Comparison of ENCODE assay signal across 10 mouse cellular contexts in the genomic region with DNA sequence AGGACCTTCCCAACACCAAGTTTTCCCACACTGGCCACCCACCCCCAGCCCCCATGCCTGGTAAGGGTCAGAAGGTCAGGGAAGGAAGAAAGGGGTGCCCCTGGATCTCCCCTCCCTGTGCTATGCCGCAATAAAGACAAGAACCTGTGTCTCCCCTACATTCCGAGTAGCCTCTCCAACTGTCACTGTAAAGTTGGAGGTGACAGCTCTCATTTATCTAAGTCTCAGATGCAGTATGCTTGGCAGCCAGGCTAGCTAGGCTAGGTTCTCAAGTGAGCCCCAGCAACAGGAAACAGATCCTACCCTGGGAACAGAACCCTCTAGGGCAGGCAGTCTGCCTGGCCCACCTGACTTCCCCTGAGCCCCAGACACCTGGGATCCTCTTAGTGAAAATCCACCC. TPM values are rescaled to one million over a fixed set of nuclear protein-coding genes. Genes with fewer than 3 reads are reported as not detected.
A peak's percentile ranks its signal among the peaks of the same experiment; 100 is the strongest.
DNase-seq lines count a peak whose midpoint lies in the region; ATAC-seq and TF ChIP-seq lines count a peak whose summit lies in the region.
"Had no signal": no experiment of that assay in that cellular context is flagged by ENCODE, and none has a peak within 500 bp of the region (broad histone marks: within the 10 kb centered on the region; RNA-seq: fewer than 3 reads in every experiment).

No protein-coding gene starts in this region.

- no peak for TF ChIP-seq EP300 in heart, postnatal 0 days (IDR thresholded peaks at IDR 0.05; ENCODE audit: low read depth)

- WGBS in heart, postnatal 0 days: 73% methylated on average over 2 of the region's 2 CpGs
- 36% methylated on average over 2 of the region's 2 CpGs for WGBS in midbrain, embryonic 10.5 days
- WGBS in midbrain, postnatal 0 days: 45% methylated on average over 2 of the region's 2 CpGs
- WGBS in intestine, embryonic 15.5 days: 46% methylated on average over 2 of the region's 2 CpGs
- WGBS in stomach, embryonic 14.5 days: 54% methylated on average over 2 of the region's 2 CpGs

- DNase-seq in heart, postnatal 0 days (ENCODE audit: low spot score): no peak
- DNase-seq in heart, postnatal 10 days: no peak
- no peak for DNase-seq in midbrain, embryonic 10.5 days (ENCODE audit: low spot score)
- DNase-seq in midbrain, postnatal 0 days (ENCODE audit: low spot score): no peak
- no peak for DNase-seq in urinary bladder, postnatal 25 days (ENCODE audit: low spot score)
- DNase-seq: cerebellum, adult 2 months; retina, postnatal 1 day had no signal

- TF ChIP-seq CTCF in heart, postnatal 0 days (IDR thresholded peaks at IDR 0.05; ENCODE audit: low read depth): no peak
- TF ChIP-seq CTCF in midbrain, postnatal 0 days (IDR thresholded peaks at IDR 0.05): no peak

- no peak for ATAC-seq in heart, postnatal 0 days (ENCODE audit: insufficient read depth, low read depth)
- no peak for ATAC-seq in midbrain, postnatal 0 days (ENCODE audit: low FRiP score)
- ATAC-seq in intestine, embryonic 15.5 days: no peak
- no peak for ATAC-seq in stomach, embryonic 14.5 days (ENCODE audit: insufficient number of reproducible peaks, insufficient read depth, low FRiP score, low read depth)
- ATAC-seq in megakaryocyte, adult 5-6 weeks (ENCODE audit: poor library complexity, severe bottlenecking): no peak

- H3K4me3 ChIP-seq in heart, postnatal 0 days (ENCODE audit: low read depth, low read length): peak overlapping the region; percentile 79; the same call in 1 of the 2 replicates
- H3K4me3 ChIP-seq in midbrain, embryonic 10.5 days: peak overlapping the region; percentile 95
- no peak overlapping the region for H3K4me3 ChIP-seq in midbrain, postnatal 0 days (ENCODE audit: low read depth, low read length)
- no peak overlapping the region for H3K4me3 ChIP-seq in intestine, embryonic 15.5 days (replicated peaks)
- H3K4me3 ChIP-seq in stomach, embryonic 14.5 days (ENCODE audit: low read depth, low read length): no peak overlapping the region

- H3K9me3 ChIP-seq in heart, postnatal 0 days (replicated peaks; ENCODE audit: control insufficient read depth, low read length): no peaks in the 10 kb centered on the region
- H3K9me3 ChIP-seq in midbrain, embryonic 10.5 days (replicated peaks): no peaks in the 10 kb centered on the region
- no peaks in the 10 kb centered on the region for H3K9me3 ChIP-seq in midbrain, postnatal 0 days (ENCODE audit: low read length)
- H3K9me3 ChIP-seq in intestine, embryonic 15.5 days: no peaks in the 10 kb centered on the region
- H3K9me3 ChIP-seq in stomach, embryonic 14.5 days (ENCODE audit: control insufficient read depth, low read depth, low read length): no peaks in the 10 kb centered on the region

- no peaks in the 10 kb centered on the region for H3K36me3 ChIP-seq in heart, postnatal 0 days (replicated peaks; ENCODE audit: control insufficient read depth, insufficient read depth, low read length)
- H3K36me3 ChIP-seq in midbrain, embryonic 10.5 days: peaks cover 11% of the 10 kb centered on the region
- H3K36me3 ChIP-seq in midbrain, postnatal 0 days (ENCODE audit: insufficient read depth, low read length): no peaks in the 10 kb centered on the region
- H3K36me3 ChIP-seq in intestine, embryonic 15.5 days: no peaks in the 10 kb centered on the region
- no peaks in the 10 kb centered on the region for H3K36me3 ChIP-seq in stomach, embryonic 14.5 days (ENCODE audit: control insufficient read depth, insufficient read depth, low read length)

- peaks cover 18% of the 10 kb centered on the region; the same call in 1 of the 2 replicates for H3K4me1 ChIP-seq in heart, postnatal 0 days (ENCODE audit: control insufficient read depth, insufficient read depth)
- H3K4me1 ChIP-seq in midbrain, embryonic 10.5 days: peaks cover 75% of the 10 kb centered on the region
- H3K4me1 ChIP-seq in midbrain, postnatal 0 days (ENCODE audit: insufficient read depth, low read length): peaks cover 11% of the 10 kb centered on the region; the same call in 1 of the 2 replicates
- peaks cover 46% of the 10 kb centered on the region for H3K4me1 ChIP-seq in intestine, embryonic 15.5 days (replicated peaks)
- H3K4me1 ChIP-seq in stomach, embryonic 14.5 days (ENCODE audit: control insufficient read depth, insufficient read depth, low read length): peaks cover 42% of the 10 kb centered on the region

- H3K27ac ChIP-seq in heart, postnatal 0 days (ENCODE audit: low read depth): peak overlapping the region; percentile 2; the same call in 1 of the 2 replicates
- peak overlapping the region; percentile 61 for H3K27ac ChIP-seq in midbrain, embryonic 10.5 days (replicated peaks)
- no peak overlapping the region for H3K27ac ChIP-seq in midbrain, postnatal 0 days (ENCODE audit: low read depth, low read length)
- H3K27ac ChIP-seq in intestine, embryonic 15.5 days: peak overlapping the region; percentile 63
- 0 out of 2 replicates have a peak overlapping the region, but pooled peaks have one; percentile 2 for H3K27ac ChIP-seq in stomach, embryonic 14.5 days (ENCODE audit: low read length)

- H3K27me3 ChIP-seq in heart, postnatal 0 days (ENCODE audit: control insufficient read depth, insufficient read depth, low read length): peaks cover 12% of the 10 kb centered on the region; the same call in 1 of the 2 replicates
- no peaks in the 10 kb centered on the region; the same call in none of the 2 replicates for H3K27me3 ChIP-seq in midbrain, embryonic 10.5 days (ENCODE audit: low read depth, poor library complexity, severe bottlenecking)
- H3K27me3 ChIP-seq in midbrain, postnatal 0 days (ENCODE audit: insufficient read depth, low read length): no peaks in the 10 kb centered on the region
- no peaks in the 10 kb centered on the region for H3K27me3 ChIP-seq in intestine, embryonic 15.5 days (replicated peaks)
- H3K27me3 ChIP-seq in stomach, embryonic 14.5 days (ENCODE audit: control insufficient read depth, insufficient read depth, low read length): no peaks in the 10 kb centered on the region

- H3K4me2 ChIP-seq in heart, postnatal 0 days (ENCODE audit: low read depth, low read length): peak overlapping the region; percentile 98
- no peak overlapping the region for H3K4me2 ChIP-seq in midbrain, postnatal 0 days (ENCODE audit: low read depth, low read length, poor library complexity, severe bottlenecking)
- H3K4me2 ChIP-seq in intestine, embryonic 15.5 days (replicated peaks): peak overlapping the region; percentile 37
- H3K4me2 ChIP-seq in stomach, embryonic 14.5 days (replicated peaks; ENCODE audit: low read depth, low read length): no peak overlapping the region

- intact Hi-C loops in heart, postnatal 10 days (cut with DNase I): loop anchor here (5.0 kb wide), 1 partner anchor 166 kb away; no protein-coding TSS in a partner anchor

- H3K9ac ChIP-seq in heart, postnatal 0 days (replicated peaks; ENCODE audit: low read depth, low read length): no peak overlapping the region
- no peak overlapping the region for H3K9ac ChIP-seq in midbrain, postnatal 0 days (replicated peaks; ENCODE audit: low read length, poor library complexity, severe bottlenecking)
- H3K9ac ChIP-seq in intestine, embryonic 15.5 days: peak overlapping the region; percentile 12; the same call in 1 of the 2 replicates
- no peak overlapping the region for H3K9ac ChIP-seq in stomach, embryonic 14.5 days (replicated peaks; ENCODE audit: low read depth, low read length)

RNA-seq across cellular contexts. Expression of a gene that starts 3.1 kb away (rescaled TPM):
- total RNA-seq in heart, postnatal 0 days (2014; rRNA removed; ENCODE audit: low replicate concordance): 8.5 and 17.9 TPM in 2 replicates
- polyA plus RNA-seq in heart, postnatal 0 days (2015; fragmentation: Nextera tagmentation; extraction: Ambion mirVana): 3.0 and 3.3 TPM in 2 replicates
- 10 to 100 TPM; 29.6 to 33.4 TPM for total RNA-seq in heart, postnatal 10 days (2021)
- 28.5 and 32.0 TPM in 2 replicates for polyA plus RNA-seq in midbrain, embryonic 10.5 days (2016; fragmentation: Nextera tagmentation; extraction: Ambion mirVana)
- total RNA-seq in midbrain, postnatal 0 days (2014; rRNA removed): 16.5 and 17.3 TPM in 2 replicates
- 3.3 and 4.7 TPM in 2 replicates for polyA plus RNA-seq in midbrain, postnatal 0 days (2015; fragmentation: Nextera tagmentation; extraction: Ambion mirVana)
- polyA plus RNA-seq in intestine, embryonic 15.5 days (2015; fragmentation: Nextera tagmentation; extraction: Ambion mirVana): 9.0 and 11.4 TPM in 2 replicates
- 8.2 and 8.5 TPM in 2 replicates for polyA plus RNA-seq in stomach, embryonic 14.5 days (2014; fragmentation: Nextera tagmentation; extraction: Ambion mirVana)
- total RNA-seq in megakaryocyte, adult 5-6 weeks (2015): 0.76 and 1.3 TPM in 2 replicates
- total RNA-seq in megakaryocyte, adult 5-6 weeks (2017): 0.24 and 0.70 TPM in 2 replicates

RNA-seq across cellular contexts. Expression of a gene that starts 57.7 kb away (rescaled TPM):
- total RNA-seq in heart, postnatal 0 days (2014; rRNA removed; ENCODE audit: low replicate concordance): 0.31 and 1.3 TPM in 2 replicates
- polyA plus RNA-seq in heart, postnatal 0 days (2015; fragmentation: Nextera tagmentation; extraction: Ambion mirVana): 0.41 and 0.97 TPM in 2 replicates
- 1 to 10 TPM in 1 of 2 experiments, under 1 TPM in 1; 0.82 to 1.1 TPM for total RNA-seq in heart, postnatal 10 days (2021)
- polyA plus RNA-seq in midbrain, embryonic 10.5 days (2016; fragmentation: Nextera tagmentation; extraction: Ambion mirVana): 3.4 and 3.9 TPM in 2 replicates
- total RNA-seq in midbrain, postnatal 0 days (2014; rRNA removed): 49.8 and 52.0 TPM in 2 replicates
- polyA plus RNA-seq in midbrain, postnatal 0 days (2015; fragmentation: Nextera tagmentation; extraction: Ambion mirVana): 34.5 and 37.2 TPM in 2 replicates
- 3.3 and 3.5 TPM in 2 replicates for polyA plus RNA-seq in intestine, embryonic 15.5 days (2015; fragmentation: Nextera tagmentation; extraction: Ambion mirVana)
- 4.9 and 5.6 TPM in 2 replicates for polyA plus RNA-seq in stomach, embryonic 14.5 days (2014; fragmentation: Nextera tagmentation; extraction: Ambion mirVana)
- not detected in 2 replicates for total RNA-seq in megakaryocyte, adult 5-6 weeks (2015)
- total RNA-seq in megakaryocyte, adult 5-6 weeks (2017): not detected in 2 replicates

Comparison
In these comparisons a context has a peak if more than half of its experiments do, and no peak if none do; other contexts are left out.
1. H3K4me3 ChIP-seq: peak in heart, postnatal 0 days (single experiment) and midbrain, embryonic 10.5 days (single experiment); none in midbrain, postnatal 0 days (single experiment), intestine, embryonic 15.5 days (single experiment) and stomach, embryonic 14.5 days (single experiment).
2. H3K4me2 ChIP-seq: peak in heart, postnatal 0 days (single experiment) and intestine, embryonic 15.5 days (single experiment); none in midbrain, postnatal 0 days (single experiment) and stomach, embryonic 14.5 days (single experiment).